Mouse (Mus musculus) left cerebral cortex, postnatal 14 days (tissue): ENCODE results near the gene Pear1. TPM values are rescaled to one million over a fixed set of nuclear protein-coding genes. Genes with fewer than 3 reads are reported as not detected.

ENCODE experiments used
- DNase-seq, 2 experiments: peaks; one replicate each; pipeline ENCODE4 v3.0.0; 2021 to 2022; ENCODE audit warnings: low spot score in 2 of 2, mixed read lengths in 1 of 2
- intact Hi-C: fragments of 180-260 bp; cut with DNase I; formaldehyde crosslinking; loops from one replicate; pipeline ENCODE4 v1.15.1; 2025
- total RNA-seq, 2 experiments: library from RNA; stranded (reverse); gene quantifications; 2 replicates each; pipeline ENCODE4 v1.2.3; 2021

The Pear1 gene
- total RNA-seq, 2 experiments from 2014 or later: 7.3 to 9.1 TPM

- peak; percentile 63 to 73 for DNase-seq
- intact Hi-C loops: loop anchor here (5.0 kb wide), 3 partner anchors 47 to 87 kb away; no protein-coding TSS in a partner anchor
These were observed 53.8 kb downstream of the Pear1 start for GRCm38 (mm10) chr3:87770280-87770679.

DNA sequence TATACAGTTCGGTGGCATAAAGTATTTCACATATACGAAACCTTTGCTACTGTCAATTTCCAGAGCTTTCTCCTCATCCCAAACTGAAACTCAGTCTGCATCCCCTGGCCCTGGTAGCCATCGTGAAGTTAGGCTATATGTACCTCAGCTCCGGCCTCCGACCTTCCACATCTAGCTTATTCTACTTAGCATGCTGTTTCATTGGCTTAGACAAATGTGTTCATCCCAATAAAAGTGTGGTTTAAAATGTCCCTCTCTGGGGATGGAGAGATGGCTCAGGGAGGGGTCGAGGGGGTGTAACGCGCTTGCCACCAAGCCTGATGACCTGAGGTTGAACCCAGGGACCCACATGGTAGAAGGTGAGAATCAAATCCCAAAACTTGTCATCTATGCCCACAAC lies 54.6 kb downstream of the Pear1 start:
- no peak for DNase-seq
- intact Hi-C loops: no loop called here

DNA sequence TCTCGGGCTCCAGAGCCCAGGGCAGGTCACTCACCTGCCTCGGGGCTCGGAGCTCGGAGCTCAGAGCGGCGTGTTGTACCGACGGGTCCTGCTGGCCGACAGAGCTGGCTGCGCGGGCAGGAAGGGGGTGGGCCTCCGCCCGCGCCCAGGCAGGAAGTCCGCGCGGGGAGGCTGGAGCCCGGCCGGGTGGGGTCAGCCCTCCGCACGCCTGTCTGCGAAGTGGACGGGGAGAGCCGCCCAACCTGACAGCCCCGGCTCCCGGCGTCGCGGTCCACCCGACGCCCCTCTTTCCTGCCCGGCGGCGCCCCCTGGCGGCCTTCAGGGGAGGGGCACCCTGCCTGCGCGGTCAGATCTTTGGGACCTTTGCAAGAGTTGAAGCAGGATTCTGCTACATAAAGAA lies 55.3 kb downstream of the Pear1 start:
- peak; percentile 42 to 52 for DNase-seq
- intact Hi-C loops: no loop called here

GRCm38 (mm10) chr3:87768431-87768830 lies 55.7 kb downstream of the Pear1 start:
- no peak for DNase-seq
- intact Hi-C loops: no loop called here

- intact Hi-C loops: no loop called here
These were observed 56.3 kb downstream of the Pear1 start for GRCm38 (mm10) chr3:87767764-87768163.

GRCm38 (mm10) chr3:87766284-87766667 lies 57.8 kb downstream of the Pear1 start:
- intact Hi-C loops: no loop called here
- DNase-seq: no peak

More at GRCm38 (mm10) chr3:87767764-87768163, 56.3 kb downstream of the Pear1 start:
- DNase-seq: no peak

DNA sequence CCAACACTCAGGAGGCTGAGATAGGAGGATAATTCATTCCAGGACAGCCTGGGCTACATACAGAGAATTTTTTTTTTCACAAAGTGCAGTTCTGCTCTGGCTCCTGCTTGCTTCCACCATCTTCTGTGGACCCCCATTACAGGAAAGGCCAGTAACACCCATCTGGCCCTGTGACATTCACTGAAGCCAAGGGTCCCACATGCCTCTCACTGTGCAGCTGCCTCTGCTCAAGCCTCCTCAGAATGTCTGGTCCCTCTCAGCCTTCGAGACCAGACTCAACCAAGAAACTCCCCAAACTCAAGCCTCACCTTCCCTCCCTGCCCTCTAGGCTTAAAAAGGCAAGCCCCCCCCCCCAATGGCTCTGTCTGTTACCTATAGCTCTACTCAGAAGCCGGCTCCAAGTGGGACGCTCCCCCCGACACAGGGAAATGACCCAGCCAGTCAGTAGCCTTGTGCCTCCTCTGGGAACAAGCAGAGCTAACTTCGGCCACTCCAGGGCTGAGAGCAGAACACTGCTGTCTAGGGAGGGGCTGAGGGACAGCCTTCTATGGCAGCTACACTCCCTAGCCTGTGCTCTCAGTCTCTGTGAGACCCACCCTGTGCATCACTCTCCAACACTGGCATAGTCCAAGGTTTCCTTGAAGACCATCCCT lies 58.3 kb downstream of the Pear1 start:
- no peak for DNase-seq
- intact Hi-C loops: no loop called here

DNA sequence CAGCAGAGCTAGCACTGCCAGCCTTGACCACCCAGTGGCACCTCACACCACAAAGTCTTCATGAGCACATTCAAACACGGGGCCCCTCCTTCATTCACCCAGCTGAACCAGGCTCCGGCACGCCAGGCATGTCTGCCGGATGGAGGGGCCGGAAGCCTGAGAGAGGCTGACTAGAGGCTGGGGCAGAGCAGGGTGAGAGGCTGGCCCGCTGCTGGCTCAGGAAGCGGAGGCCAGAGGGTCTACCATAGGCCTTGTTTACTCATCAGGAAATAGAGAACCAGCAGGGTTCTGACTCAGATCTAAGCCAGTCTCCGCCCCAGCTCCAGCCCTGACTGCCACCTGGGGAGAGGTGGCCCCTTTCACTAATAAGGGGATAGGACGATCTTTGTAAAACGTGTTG lies 59.0 kb downstream of the Pear1 start:
- intact Hi-C loops: no loop called here
- DNase-seq: no peak

DNA sequence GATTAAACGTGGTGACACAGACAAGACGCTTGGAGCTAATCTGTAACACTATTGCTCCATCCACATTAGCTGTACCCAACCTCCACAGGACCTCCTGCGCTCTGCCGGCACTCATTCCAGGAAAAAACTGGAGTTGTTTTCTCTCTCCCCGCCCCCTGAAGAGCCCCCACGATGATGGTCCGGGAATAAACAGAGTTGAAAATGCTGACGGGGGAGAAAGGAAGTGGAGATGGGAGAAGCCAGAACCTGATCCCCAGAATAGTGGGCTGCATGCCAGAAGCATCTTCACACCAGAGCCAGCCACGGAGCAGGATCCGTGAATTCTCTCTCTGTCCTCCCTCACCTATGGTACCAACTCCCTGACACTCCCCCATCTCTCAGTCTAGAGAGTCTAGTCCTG lies 59.6 kb downstream of the Pear1 start:
- intact Hi-C loops: no loop called here
- no peak for DNase-seq

GRCm38 (mm10) chr3:87763683-87764289 lies 60.3 kb downstream of the Pear1 start:
- DNase-seq: peak; percentile 77 to 79
- intact Hi-C loops: no loop called here

DNA sequence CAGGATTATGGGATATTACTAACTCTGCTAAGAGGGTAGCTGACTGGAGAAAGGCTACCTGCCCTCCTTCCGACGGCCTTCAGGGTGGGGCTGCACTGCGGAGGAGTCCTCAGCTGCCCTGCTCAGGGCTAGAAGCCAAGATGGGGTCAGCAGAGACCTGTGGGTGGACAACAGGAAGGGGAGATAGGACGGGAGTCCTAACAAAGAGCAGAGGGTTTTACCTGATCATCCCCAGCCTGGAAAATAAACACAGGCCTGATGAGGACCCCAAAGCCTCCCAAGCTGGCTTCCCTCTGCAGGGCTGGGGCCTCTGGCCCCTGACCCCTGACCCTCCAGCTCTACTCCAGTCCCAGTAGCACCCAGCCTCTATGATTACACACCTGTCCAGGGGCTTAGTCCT lies 60.9 kb downstream of the Pear1 start:
- DNase-seq: no peak
- intact Hi-C loops: no loop called here

DNA sequence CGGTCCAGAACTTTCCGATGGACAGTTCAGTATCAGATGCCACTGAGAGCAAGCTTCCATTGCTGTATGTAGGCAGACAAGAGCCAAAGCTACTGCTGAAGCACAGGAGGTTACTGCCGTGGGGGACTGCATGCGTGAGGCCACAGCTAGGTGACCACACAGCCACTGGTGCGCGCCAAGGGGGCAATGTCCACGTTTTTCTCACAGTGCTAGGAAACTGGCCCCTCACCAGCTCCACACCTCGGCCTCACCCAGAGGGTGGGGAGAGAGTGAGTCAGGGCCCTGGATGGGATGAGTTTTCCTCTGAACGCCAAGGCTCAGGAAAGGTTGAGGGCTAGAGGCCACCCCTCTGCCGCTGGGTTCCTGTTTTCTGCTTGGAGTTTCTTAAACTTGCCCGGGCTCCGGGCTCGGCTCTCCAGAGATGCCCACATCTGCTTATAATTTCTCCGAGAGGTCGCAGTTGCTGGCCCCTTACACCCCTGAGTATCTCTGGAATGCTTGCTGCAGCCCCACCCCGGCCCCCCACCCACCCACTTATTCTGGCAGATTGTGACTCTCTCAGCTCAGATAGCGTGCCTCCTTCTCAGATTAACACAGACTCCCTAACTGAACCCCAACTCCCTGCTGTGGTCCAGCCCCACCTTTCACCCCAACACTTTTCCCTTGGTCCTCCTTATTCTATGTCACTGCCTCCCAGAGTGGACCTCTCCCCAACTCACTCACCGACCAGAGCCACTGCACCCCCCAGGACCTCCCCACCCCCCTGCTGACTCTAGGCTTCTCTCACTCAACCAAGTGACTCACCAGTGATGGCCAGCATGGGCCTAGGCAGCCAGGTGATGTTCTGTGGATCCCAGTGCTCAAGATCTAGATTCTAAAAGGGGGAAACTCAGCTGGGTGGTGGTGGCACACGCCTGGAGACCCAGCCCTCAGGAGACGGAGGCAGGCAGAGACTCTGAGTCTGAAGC lies 62.4 kb downstream of the Pear1 start:
- no peak for DNase-seq
- intact Hi-C loops: no loop called here

DNA sequence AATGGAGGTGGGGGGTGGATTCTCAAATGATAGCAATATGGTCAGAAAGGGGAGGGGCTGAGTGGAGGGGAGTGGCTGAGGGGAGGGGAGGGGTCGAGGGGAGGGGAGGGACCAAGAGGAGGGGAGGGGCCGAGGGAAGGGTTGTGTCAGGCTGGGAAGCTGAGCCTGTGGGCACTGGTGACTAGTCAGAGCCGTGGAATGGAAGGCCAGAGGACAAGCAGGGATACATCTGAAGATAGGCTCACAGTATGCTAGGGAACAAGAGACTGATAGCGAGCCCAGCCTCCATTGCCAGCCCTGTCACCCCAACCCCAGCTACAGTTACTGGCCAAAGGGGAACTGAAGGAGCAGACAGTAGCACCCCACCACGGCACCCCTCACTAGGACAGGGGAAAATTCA lies 65.5 kb downstream of the Pear1 start:
- DNase-seq: no peak
- intact Hi-C loops: loop anchor here (5.0 kb wide), 1 partner anchor 79 kb away; no protein-coding TSS in a partner anchor

DNA sequence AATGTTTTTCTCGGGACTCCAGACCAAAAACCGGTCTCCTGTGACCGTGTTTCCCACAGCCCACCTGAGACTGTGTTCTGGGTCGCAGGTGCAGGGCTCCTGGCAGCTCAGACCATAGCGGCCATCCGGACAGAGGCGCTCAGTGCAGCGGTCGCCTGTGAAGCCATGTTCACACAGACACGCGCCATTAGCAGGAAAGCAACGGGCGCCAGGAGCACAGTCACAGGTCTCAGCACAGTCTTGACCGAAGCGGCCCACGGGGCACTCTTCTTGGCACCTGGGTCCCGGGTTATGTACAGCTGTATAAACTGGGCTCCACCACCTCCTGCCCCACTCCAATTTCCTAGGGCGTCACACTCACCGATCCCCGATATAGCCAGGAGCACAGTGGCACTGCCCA lies 67.6 kb downstream of the Pear1 start:
- intact Hi-C loops: loop anchor here (5.0 kb wide), 1 partner anchor 81 kb away; no protein-coding TSS in a partner anchor

GRCm38 (mm10) chr3:87755964-87756363 lies 68.1 kb downstream of the Pear1 start:
- intact Hi-C loops: loop anchor here (5.0 kb wide), 1 partner anchor 81 kb away; no protein-coding TSS in a partner anchor
- DNase-seq: peak; percentile 81 to 90

More for the DNA sequence above, 67.6 kb downstream of the Pear1 start:
- DNase-seq: no peak

GRCm38 (mm10) chr3:87753829-87754228 lies 70.3 kb downstream of the Pear1 start:
- DNase-seq: no peak
- intact Hi-C loops: no loop called here

GRCm38 (mm10) chr3:87752567-87752966 lies 71.5 kb downstream of the Pear1 start:
- intact Hi-C loops: no loop called here
- DNase-seq: no peak

- intact Hi-C loops: no loop called here
- no peak for DNase-seq
These were observed 74.1 kb downstream of the Pear1 start for GRCm38 (mm10) chr3:87749977-87750376.

GRCm38 (mm10) chr3:87749036-87749435 lies 75.1 kb downstream of the Pear1 start:
- intact Hi-C loops: no loop called here

DNA sequence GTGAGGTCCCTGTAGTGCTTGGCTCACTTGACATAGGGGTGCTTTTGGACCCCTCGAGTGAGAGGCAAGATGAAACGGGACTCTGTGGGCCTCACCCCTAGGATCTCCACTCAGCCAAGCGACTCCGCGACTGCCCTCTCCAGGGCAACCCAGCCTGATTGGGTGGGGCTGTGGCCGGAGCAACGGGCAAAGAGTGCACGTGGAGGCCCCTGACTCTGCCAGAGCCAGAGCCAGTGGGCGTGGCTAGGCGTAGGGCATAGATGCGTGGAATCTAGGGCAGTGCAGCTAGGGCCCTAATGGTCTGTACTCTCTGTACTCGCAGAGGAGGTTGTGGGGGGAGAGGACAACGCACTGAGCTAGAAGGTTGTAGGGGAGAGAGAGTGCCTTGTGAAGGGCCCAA lies 75.7 kb downstream of the Pear1 start, which contains the start of gene Lrrc71:
Gene Lrrc71, minus strand, starts transcription at position 195 of the 400 bp plus-strand sequence.
- DNase-seq: no peak
- intact Hi-C loops: no loop called here

More at GRCm38 (mm10) chr3:87749036-87749435, 75.1 kb downstream of the Pear1 start:
- DNase-seq: peak; percentile 50 to 61
